Mouse (Mus musculus) kidney, adult 2 months (tissue): ENCODE data around the gene Olfr1061.
"Not testable (repeated sequence)": the region's sequence is repeated elsewhere in the genome, so short reads cannot be mapped to it uniquely, and the experiment has no call there.

Source experiments
- CTCF ChIP-seq: fragments of 200-500 bp; conservative IDR thresholded peaks from 2 replicates; pipeline ENCODE4 v1.5.1; 2011; ENCODE audit warnings: low read depth, mild to moderate bottlenecking, control low read depth, low read length, moderate library complexity, mixed read lengths; ENCODE audit not compliant: insufficient read depth, insufficient read length
- POLR2A ChIP-seq: fragments of 200-500 bp; IDR thresholded peaks from one replicate; pipeline ENCODE4 v1.6.1; 2011; ENCODE audit warnings: low read depth, low read length, control low read depth

DNA sequence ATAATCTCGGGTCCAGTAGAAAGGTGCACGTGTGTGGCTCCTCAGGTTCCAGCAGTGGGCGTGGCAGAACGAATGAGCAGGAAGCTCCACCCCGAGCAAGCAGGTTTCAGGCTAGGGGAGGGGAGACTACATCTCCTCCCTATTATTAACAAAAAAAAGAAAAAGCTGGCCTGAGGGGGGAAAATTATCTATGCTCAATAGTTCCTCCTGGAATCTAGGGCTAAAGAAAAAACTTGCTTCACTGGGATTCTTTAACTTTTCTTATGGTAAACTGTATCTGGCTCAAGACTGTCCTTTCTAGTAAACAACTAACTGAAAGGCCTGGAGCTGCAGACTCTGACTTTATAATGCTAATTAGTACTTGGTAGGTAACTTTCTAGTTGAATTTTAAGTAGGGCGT lies 47.5 kb downstream of the Olfr1061 start:
- TF ChIP-seq CTCF, POLR2A: not testable (repeated sequence)
